Mouse (Mus musculus) MEL-GATA-1-ER (cell line): ENCODE measurements around the gene Laptm5.

ENCODE experiments used
- DNase-seq: peaks from one replicate; pipeline ENCODE4 v3.0.0-alpha.2; 2012; ENCODE audit warnings: low read depth; ENCODE audit errors: extremely low read depth

Gene Laptm5

DNA sequence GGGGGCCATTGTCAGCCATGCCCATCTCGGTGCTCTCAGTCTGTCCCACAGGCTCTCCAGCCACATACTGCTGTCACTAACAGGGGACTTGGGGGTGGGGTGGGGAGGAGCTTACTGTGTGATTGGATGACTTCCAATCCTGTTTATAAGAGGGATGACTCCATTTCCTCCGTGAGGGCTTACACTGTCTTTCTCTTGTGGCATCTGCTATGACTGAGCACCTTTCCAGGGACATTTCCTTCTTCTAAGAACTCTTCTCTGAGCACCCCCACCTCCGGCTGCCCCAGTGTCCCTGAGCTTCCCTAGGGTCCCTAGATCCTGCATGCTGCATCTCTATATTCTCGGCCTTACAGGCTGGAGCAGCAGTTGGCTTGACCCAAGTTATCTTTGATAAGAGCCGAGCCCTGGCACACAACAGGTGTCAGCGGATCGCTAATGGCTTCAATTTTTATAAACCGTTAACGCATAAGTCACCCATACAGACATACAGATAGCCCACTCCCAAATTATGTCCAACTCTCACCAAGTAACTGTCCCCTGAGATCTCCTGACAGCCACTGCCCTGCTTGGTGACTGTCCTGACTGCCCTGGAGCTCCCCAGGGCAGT lies 6.9 kb downstream of the Laptm5 start:
- no peak for DNase-seq

DNA sequence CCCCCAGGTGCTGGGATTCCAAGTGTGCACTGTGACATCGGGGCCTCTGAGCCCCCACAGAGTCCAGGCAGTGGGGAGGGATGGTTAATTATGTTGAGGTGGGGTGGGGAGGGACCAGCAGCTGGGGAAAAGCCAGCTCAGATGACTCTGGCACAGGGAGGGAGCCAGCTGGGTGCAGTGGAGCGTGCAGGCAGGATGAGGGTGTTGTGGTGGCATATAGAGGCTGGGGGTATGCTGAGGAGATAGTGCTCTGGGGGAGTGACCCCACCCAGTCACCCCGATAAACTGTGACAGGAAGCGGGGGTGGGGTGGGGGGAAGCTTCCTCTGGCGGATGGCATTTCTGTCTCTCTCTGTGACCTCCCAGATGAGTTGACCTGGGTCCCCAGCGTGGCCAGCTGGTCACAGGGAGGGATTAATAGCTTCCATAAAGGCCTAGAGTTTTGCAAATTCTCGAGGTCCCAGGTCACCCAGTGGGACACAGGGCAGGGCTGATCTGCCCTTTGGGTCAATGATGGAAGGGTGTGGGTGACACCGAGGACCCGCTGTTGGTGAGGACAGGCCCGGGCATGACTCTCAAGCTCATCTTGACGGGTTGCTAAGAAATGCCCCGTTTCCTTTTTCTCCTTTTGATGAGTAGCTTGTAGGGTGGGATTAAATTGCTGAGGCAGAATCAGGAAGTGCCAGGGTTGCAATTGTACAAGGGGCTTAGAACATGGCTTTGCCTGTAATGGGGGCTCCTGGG lies 8.2 kb downstream of the Laptm5 start:
- DNase-seq = no peak

DNA sequence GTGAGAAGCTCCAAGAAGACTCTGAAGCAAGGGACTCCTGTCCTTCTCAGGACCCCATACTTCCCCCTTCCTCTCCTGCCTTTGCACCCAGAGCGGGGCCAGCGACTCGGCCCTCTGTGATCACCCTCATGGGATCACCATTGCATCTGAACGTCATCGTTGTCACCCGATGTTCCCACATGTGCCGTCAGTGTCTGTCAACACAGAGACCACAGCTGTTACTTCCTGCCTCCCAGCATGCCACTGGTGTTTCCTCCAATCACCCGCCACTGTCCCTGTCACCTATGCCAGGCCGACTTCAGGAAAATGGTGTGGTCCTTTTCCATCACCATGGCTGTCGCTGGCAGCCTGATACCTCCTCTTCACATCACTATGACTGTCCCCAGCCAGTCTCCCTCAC lies 9.1 kb downstream of the Laptm5 start:
- no peak for DNase-seq

DNA sequence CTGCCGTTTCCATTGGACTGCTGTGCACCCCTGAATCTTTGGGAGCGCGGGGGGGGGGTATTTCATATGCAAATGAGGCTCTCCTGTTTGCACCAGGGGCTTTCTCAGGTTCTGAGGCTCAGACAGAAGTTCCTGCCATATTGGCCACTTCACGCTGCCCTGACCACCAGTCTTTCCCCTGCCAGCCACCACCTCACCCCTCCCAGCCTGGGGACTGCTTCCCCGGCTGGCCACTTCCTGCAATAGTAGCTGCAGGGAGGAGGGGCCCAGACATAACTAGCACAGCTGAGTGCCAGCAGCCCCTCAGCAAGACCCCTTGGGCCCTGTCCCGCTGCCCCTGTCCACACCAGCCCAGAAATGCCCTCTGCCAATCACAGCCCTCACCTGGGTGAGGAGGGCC lies 13.3 kb downstream of the Laptm5 start:
- DNase-seq = no peak

DNA sequence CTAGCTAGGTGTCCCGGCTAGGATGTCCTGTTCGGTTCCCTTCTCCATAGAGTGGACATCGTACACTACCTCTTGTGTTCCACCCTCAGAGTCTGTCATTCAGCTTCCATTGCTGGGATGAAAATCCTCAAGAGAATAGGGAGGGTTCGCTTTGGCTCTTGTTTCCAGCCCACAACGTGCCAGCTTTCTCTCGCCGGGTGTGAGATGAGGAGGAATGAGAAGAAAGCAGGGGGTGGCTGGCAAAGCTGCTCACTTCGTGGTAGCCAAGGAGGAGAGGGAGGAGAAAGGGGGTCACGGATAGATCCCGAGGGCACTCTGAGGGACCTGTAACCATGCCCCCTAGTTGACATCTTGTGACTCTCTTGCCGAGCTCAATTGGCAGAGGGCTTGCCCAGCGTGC lies 14.9 kb downstream of the Laptm5 start:
- no peak for DNase-seq

DNA sequence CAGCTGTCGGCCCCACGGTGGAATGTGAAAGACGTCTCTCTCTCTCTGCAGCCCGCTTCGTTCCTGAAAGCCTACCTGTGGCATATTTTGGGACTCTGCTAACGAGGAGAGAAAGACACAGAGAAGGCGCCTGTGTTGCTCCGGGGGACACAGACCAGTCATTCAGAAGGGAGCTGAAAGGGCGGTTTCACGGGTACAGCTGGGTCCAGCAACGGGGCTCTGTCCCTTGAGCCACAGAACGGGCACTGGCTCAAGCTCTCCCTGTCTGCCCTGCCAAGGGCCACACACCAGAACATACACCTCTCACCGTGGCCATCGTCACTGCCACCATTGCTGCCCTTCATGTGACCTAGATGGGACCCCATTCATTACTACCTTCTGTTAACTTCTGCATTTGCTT lies 29.7 kb downstream of the Laptm5 start:
- DNase-seq = no peak

DNA sequence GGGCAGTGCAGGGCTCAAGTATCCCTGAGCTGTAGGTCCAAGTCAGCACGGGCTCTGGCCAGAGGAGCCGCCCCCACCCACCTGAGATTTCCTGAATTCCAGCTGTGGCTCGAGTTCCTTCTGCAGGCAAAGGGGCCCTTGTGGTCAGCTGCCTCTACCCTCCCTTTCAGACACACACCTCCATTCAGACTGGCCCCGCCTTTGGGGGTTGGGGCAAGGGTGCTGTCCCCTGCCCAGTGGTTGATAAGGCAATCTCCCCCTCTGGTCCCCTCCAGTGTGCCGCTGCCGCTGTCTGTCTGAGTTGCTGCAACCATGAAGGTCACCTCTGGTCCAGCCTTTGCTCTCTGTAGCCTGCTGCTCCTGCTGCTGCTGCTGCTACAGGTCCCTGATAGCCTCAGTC lies 31.2 kb downstream of the Laptm5 start, which contains the start of gene Matn1:
Matn1 (plus strand) TSS at position 274 of the 400 bp plus-strand sequence.
- DNase-seq = no peak

DNA sequence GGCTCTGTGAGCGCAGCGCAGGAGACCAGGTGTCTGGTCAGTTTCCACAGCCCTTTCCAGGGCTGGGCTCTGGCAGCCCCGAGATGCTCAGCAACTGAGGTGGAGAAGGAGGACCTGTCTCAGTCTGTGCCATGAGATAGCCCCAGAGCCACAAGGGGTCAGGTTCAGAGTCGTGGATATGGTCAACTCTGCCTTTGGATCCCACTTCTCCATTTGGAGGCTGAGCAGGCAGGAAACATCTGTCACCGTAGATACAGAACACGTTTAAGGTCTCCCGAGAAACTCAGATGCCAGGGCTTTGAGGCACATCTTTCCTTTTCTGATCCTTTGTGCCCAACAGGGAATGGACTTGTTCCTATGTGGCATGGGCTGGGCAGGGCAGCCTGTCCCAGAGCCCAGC lies 31.9 kb downstream of the Laptm5 start:
- DNase-seq = peak; percentile 46

DNA sequence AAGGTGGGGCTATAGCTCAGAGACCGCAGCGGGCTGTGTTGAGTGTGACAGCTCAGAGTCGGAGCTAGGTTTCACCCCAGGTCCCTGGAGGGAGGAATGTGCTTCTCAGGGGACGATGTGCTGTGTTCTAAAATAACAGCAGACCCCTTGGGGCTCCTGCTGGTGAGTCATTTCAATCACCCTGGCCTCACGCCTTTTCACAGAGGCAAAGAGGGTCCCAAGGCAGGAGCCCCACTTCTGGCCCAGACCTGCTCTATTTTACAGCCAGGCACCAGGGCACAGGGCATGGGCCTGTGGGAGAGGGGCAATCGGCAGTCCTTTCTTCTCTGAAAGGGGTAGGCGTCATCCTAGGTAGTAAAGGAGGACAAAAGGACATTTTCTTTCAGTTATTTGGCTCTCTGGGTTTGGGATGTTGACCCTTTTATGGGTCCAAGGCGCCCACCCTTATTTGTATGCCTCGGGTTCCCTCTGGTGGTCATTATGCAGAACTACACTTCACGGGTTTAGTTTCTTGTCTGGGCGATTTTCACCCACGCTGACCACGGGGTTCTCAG lies 34.2 kb downstream of the Laptm5 start:
- DNase-seq = peak; percentile 12

DNA sequence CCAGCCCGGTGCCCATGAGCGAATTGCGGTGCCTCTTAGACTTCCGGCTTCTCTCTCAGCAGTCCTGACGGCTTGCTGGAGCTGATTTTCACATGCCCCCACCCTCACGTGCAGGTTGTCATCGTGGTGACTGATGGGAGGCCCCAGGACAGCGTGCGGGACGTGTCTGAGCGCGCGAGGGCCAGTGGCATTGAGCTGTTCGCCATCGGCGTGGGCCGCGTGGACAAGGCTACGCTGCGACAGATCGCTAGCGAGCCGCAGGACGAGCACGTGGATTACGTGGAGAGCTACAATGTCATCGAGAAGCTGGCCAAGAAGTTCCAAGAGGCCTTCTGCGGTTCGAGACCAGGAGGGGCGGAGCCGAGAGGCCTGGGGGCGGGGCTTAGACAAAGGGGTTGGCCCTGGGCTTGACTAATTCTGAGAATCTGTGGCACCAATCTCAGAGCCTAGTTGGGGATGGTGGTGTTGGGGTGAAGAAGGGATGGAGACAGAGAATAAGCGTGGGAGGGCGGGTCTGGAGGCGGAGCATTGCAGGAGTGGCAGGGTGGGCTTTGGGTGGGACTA lies 37.0 kb downstream of the Laptm5 start:
- DNase-seq = no peak

DNA sequence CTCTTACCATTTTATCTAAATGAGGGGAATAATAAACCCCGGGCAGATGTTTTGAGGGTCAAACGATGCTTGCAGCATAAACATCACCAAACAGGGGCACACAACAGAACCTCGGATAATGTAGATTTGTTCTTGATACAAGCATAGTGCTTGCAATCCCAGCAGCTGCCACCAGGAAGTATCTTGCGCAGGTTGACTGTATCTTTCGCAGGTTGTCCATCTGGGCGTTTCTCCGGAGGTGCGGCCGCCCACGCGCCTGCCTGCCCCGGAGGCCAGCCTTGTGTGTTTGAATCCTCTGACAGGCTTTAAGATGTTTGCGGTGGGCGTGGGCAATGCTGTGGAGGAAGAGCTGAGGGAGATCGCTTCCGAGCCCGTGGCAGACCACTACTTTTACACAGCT lies 39.6 kb downstream of the Laptm5 start:
- peak; percentile 15 for DNase-seq

DNA sequence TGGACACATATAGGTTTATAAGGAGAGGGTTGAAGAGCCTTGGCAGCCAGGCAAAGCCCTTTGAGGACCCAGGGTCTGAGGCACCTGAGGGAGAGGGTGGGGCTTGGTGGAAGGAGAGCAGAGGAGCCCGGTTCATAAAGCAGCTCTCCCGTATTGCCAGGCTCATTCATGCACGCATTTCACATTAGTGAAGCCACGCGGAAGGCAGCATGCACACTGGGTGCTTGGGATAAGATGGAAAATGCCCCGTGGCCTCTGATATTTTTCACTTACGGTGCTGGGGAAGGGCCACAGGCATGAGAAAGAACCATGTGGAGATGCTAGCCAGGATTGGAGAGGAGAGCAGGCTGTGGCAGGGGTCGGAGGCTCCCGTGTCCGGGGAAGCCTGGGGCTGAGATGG lies 44.2 kb downstream of the Laptm5 start:
- DNase-seq = no peak

DNA sequence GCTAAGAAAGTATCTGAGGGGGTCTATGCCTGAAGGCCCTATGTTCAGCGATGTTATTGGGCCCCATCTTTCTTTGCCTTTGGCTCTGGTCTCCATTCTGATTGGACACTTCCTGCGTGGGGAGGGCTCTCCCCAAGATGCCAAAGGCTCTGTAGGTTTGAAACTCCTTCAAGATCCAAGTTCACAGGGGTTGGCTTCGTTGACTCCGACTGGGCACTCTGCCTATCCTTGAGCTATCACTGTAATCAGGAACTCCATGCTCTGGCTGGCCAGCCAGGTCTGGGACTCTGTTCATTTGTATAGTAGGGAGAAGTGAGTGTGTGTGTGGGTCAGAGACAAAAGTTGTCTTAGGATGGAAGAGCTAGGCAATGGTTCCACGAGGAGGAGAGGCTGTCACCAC lies 45.9 kb downstream of the Laptm5 start:
- no peak for DNase-seq

DNA sequence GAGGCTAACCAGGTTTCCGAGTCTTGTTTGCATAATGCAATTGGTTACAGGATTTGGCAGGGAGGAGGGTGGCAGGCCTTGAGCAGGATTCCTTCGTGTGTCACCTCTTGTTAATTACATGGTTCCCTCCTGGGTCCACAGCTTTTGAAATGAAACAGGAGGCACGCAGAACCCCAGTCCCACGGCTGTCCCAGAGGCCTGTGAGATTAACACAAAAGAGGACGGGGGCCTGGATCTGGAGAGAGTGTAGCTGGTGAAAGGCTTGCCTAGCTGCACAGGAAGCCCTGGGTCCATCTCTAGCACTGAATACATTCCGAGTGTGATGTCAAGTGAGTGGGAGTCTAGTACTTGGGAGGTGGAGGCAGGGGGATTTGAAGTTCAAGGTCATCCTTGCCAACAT lies 46.8 kb downstream of the Laptm5 start:
- no peak for DNase-seq

DNA sequence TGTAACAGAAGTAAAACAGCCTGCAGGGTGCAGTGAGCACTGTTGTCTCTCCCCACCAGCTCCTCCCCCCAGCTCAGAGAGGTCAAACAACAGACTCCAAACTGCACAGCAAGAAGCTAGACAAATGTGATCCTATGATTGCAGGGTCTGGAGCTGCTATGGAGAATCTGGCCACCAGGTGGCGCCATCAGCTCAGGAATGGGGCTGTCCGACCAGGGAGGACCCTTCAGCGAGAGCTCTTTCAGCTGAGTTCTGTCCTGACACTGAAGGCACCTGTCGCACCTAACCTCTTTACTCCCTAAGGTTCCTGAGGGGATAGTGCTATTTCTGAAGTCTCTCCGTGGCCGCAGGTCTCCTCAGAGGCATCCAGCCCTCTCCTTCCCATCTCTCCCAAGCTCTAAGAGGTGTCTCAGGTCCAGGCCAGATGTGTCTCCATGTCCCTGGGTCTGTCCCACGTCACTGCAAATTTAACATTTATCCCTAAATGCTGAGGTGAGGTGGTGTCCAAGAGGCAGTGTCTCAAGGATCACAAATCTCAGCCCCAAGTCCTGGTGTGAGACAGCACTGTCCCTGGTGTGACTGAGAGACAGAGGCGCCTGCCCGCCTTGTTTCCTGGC lies 47.3 kb downstream of the Laptm5 start:
- DNase-seq = peak; percentile 41

DNA sequence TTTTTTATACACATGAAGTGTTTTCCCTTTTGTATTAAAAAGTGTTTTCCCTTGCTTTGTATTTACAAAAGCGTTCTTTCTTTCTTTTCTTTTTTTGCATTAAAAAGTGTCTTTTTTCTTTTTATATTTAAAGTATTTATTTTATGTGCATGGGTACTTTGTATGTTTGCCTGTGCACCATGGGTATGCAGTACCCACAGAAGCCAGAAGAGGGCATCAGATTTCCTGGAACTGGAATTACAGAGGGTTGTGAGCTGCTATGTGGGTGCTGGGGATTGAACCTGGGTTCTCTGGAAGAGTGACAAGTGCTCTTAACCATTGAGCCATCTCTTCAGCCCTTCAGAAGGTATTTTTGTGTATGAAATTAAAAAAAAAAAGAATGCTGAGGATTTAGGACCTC lies 58.4 kb downstream of the Laptm5 start:
- DNase-seq = no peak

DNA sequence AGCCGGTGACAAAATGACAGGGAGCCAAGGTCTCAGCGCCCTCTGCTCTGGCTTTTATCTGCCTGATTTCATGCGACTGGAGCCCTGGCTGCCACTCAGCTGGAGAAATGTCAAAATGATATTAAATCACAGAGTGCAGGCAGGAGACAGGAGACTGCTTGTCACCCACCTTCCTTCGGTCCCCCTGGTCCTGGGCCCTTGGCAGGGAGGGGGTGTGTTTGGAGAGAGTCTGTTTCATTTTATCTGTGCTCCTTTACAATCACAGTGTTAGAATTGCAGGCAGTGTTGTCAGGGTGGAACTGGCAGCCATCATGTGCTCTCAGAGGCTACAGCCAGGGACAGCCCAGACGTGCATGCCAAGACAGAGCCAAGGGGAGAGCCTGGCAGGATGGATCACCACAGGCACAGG lies 59.5 kb downstream of the Laptm5 start:
- no peak for DNase-seq

DNA sequence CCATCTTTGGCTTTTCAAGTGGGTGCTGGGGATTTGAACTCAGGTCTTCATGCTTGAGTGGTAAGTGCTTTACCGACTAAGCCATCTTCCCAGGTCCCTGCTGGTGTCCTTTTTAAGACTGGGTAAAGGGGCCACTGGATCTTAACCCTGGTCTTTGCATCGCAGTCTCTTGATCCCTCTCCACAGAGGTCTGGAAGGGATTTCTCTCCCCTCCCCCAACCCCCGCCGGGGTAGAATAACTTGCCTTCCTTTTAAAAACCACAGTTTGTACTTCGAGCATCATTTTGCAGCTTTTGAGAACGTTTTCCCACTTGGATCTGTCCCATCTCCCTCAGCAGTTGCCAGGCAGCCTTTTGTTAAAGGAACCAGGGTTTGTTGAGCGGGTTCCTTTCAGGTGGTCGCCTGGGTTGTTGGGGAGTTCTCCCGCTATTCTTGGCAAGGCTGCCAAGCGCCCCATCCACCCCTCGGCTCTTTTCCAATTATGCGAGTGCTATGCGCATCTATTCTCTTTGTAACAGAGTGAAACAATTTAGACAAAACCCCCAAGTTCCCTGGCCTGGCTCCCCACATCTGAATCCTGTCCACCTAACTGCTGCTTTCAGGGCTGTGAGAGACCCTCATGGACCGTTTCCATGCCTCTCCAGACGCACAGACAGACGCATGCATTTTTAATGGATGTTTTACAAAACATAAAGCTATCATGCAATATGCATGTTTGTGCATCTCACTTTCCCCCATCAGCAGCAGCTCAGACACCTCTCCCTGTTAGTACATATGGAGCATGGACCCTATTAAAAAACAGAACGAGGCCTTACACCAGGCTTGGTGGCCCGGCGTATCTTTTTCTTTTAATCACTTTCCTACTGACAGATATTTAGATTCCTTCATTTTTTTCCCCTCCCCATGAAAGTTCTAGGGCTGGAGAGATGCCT lies 60.7 kb downstream of the Laptm5 start:
- no peak for DNase-seq

DNA sequence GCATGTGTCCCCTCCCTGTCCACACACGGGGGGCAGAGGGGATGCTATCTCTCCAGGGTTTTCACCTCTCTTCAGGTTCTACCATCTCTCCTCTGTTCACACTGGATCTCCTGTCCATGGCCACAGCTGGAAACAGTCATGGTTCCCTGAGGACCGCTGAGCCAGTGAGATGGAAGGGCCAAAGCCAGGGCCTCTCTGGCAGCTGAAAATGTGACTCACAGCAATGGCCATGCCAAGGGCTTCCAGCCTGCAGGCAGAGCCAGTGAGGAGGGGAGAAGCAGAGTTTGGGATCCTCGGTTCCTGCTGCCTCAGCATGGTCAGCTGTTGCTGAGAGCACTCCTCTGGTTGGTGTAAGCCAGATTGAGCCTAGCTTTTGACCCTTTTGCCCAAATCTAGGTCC lies 66.1 kb downstream of the Laptm5 start:
- DNase-seq = no peak

DNA sequence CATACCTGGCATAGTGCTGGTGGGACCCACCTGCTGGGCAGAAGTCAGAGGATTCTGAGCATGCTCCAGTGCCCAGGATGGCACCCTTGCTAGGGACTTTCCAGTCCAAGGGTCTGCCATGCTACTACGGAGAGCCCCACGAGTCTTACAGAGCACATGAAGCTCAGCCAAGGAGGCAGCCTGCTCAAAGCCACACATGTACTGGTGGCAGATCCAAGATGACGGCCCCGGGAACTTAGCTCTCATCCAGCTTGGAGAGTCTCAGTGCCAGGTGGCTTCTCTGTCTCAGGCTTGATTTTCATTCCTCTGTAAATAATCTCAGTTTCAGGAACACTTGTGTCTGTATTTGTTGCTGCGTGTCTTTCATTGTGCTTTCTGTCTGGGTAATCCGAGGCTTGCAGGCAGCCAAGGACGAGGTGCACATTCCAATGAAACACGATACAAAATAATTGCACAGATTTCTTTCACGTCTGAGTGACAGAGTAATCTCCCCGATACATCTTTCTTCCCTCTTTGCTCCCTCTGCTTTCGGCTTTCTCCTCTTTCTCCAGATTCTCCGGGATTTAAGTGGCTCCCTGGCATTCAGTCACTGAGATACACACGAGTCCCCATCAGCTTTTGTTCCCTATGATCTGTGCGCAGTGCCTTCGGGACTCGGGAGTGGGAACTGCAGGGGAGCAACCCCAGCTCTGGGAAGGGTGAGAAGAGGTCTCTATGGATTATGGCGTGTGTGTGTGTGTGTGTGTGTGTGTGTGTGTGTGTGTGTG lies 71.7 kb downstream of the Laptm5 start:
- DNase-seq = no peak
